Mouse (Mus musculus): ENCODE data around the gene Nr3c2. TPM values are rescaled to one million over a fixed set of nuclear protein-coding genes. Genes with fewer than 3 reads are reported as not detected.

The Nr3c2 gene
- polyA plus RNA-seq, 1 experiment = 0.88 TPM

DNA sequence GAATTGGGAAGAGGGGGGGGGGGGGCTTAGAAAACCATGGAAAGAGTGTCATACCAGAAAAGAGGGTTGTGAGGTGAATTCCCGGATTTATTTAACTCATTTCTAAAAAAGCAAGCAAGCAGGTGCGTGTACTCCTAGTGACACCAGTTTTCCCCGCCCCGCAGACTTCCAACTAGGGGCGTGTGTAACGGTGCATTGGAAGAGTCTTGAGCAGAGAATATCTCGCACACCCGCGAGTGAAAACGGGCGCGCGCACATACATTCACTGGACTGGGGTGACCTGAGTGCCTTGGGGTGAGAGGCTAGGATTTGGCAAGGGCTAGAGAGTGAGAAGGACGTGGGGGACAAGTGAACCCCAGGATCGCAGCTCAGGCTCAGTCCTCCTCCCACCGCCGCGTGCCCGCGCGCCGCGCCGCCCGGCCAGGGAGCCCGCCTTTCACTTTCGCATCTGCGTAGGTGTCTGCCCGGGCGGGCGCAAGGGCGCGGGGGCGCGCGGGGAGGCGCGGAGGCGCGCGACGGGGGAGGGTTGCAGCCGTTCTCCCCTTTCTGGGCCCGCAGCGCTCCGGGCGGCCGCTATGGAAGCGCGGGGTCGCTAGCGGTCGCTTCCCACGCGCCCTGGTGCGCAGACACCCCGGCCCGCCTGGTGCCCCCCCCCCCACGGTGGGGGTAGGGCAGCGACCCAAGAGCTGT, 376 bp upstream of the Nr3c2 start:
- Histone ChIP-seq H3K27me3 (ENCODE audit: control insufficient read depth, insufficient read depth, low read length) (peaks cover 24% of the 10 kb centered on the region), H3K27ac (ENCODE audit: insufficient read depth, low read length) (0 out of 2 replicates have a peak overlapping the region, but pooled peaks have one; percentile 38), H3K4me3 (ENCODE audit: extremely low read depth, insufficient read depth, insufficient read length) (peak overlapping the region; percentile 69), H3K36me3 (ENCODE audit: control insufficient read depth, insufficient read depth, low read length) (no peaks in the 10 kb centered on the region), H3K4me1 (ENCODE audit: control insufficient read depth, insufficient read depth, insufficient read length) (peaks cover 11% of the 10 kb centered on the region)
- WGBS = under 1% methylated on average over 45 of the region's 60 CpGs
- TF ChIP-seq CTCF (IDR thresholded peaks at IDR 0.05; ENCODE audit: extremely low read depth, insufficient read depth, insufficient read length, insufficient replicate concordance) (no peak), POLR2A (IDR thresholded peaks at IDR 0.05; ENCODE audit: low read depth, low read length) (no peak)
- peak in 1 of 2 experiments; percentile 15 for DNase-seq (ENCODE audit: low read depth in 1 of 2, low spot score in 2 of 2)

DNA sequence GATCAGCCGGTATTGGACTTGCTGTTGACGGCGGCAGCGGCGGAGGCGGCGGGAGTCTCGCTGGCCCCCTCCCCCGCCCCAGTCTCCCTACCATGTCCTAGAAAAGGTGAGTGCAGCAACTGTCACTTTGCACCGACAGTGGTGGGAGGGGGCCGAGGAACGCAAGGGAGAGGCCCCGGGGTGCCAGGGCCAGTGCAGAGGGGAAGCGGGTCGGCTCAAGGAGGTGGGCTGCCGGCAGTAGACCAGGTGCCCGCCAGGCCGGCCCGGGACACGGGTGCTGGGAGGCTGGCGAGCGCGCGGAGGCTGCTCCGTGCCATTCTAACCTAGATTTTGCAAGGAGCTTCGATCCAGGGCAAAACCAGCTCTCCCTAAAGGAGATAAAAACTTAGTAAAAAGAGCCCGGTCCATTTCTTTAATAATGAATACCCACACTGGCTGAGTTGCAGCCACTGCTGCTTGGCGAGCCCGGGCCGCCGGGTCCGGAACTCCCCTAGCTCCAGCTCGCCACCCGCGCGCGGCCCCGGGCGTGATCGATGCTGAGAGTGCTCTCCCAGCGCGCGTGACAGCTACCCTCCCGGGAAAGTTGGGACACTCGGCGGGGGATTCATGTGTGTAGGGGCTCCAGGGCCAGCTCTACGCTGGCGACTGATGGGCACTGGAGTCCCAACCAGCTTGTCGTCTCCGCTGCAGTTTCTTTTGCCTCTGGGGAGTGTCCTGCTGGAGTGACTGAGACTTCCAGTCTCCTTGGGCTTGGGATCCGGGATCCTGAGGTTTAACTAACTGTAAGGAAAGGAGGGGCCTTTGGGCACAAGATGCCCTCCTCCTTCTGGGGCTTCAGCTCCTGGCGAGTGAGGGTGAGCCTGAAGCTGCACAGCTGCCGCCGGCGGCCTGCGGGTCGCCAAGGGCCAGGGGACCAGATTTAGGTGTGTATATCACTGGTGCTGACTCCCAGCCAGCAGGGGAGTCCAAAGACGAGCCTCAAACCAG, 1.2 kb downstream of the Nr3c2 start:
- H3K27ac ChIP-seq (ENCODE audit: insufficient read depth, low read length) = peak overlapping the region; percentile 22; the same call in 1 of the 2 replicates
- peaks cover 11% of the 10 kb centered on the region for H3K4me1 ChIP-seq (ENCODE audit: control insufficient read depth, insufficient read depth, insufficient read length)
- peaks cover 24% of the 10 kb centered on the region for H3K27me3 ChIP-seq (ENCODE audit: control insufficient read depth, insufficient read depth, low read length)
- 1% methylated on average over 58 of the region's 58 CpGs for WGBS
- H3K4me3 ChIP-seq (ENCODE audit: extremely low read depth, insufficient read depth, insufficient read length) = peak overlapping the region; percentile 69
- no peaks in the 10 kb centered on the region for H3K36me3 ChIP-seq (ENCODE audit: control insufficient read depth, insufficient read depth, low read length)
- TF ChIP-seq CTCF (IDR thresholded peaks at IDR 0.05; ENCODE audit: extremely low read depth, insufficient read depth, insufficient read length, insufficient replicate concordance) = no peak
- TF ChIP-seq POLR2A (IDR thresholded peaks at IDR 0.05; ENCODE audit: low read depth, low read length) = no peak
- DNase-seq (ENCODE audit: low read depth in 1 of 2, low spot score in 2 of 2) = no peak

DNA sequence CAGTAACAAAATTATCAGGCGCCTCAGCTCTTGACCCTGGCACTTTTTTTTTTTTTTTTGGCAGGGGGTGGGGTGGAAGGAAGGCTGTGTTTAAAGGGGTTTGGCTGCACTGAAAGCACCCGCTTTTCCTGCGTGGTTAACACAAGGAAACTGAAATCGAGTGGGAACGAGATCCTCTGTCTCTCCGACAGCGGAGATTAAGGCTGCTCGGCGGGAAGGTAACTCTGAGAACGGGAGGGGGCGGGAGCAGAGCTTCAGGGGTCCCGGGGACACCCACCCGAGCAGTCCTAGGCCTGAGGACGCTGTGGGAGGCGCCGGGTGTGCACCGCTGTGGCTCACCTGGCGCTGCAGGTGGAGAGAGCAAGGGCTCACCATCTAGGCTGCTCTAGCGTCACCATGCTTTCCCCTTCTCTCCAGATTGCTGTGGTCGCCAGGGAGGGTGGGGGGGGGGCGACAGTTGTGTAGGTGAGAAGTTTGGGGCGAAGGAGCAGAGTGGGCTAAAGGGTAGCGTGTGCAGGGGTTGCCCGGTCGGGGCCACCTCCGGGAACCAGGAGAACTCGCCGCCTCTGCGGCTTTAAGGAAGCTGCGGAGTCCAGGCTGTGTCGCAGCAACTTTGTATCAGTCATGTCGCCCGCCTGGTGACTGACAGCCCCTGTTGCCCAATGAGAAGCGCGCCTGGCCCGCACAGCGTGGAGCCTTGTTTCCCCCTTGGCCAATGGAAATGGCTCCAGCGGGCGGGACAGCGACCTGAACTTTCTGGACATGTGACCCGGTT, 2.4 kb downstream of the Nr3c2 start:
- Histone ChIP-seq H3K4me3 (ENCODE audit: extremely low read depth, insufficient read depth, insufficient read length) (peak overlapping the region; percentile 47; the same call in 1 of the 2 replicates), H3K36me3 (ENCODE audit: control insufficient read depth, insufficient read depth, low read length) (no peaks in the 10 kb centered on the region), H3K27ac (ENCODE audit: insufficient read depth, low read length) (no peak overlapping the region), H3K4me1 (ENCODE audit: control insufficient read depth, insufficient read depth, insufficient read length) (peaks cover 11% of the 10 kb centered on the region), H3K27me3 (ENCODE audit: control insufficient read depth, insufficient read depth, low read length) (peaks cover 24% of the 10 kb centered on the region)
- 1% methylated on average over 41 of the region's 41 CpGs for WGBS
- peak; percentile 34 to 68 for DNase-seq (ENCODE audit: low read depth in 1 of 2, low spot score in 2 of 2)
- TF ChIP-seq CTCF (IDR thresholded peaks at IDR 0.05; ENCODE audit: extremely low read depth, insufficient read depth, insufficient read length, insufficient replicate concordance) (no peak), POLR2A (IDR thresholded peaks at IDR 0.05; ENCODE audit: low read depth, low read length) (peak; percentile 43)

DNA sequence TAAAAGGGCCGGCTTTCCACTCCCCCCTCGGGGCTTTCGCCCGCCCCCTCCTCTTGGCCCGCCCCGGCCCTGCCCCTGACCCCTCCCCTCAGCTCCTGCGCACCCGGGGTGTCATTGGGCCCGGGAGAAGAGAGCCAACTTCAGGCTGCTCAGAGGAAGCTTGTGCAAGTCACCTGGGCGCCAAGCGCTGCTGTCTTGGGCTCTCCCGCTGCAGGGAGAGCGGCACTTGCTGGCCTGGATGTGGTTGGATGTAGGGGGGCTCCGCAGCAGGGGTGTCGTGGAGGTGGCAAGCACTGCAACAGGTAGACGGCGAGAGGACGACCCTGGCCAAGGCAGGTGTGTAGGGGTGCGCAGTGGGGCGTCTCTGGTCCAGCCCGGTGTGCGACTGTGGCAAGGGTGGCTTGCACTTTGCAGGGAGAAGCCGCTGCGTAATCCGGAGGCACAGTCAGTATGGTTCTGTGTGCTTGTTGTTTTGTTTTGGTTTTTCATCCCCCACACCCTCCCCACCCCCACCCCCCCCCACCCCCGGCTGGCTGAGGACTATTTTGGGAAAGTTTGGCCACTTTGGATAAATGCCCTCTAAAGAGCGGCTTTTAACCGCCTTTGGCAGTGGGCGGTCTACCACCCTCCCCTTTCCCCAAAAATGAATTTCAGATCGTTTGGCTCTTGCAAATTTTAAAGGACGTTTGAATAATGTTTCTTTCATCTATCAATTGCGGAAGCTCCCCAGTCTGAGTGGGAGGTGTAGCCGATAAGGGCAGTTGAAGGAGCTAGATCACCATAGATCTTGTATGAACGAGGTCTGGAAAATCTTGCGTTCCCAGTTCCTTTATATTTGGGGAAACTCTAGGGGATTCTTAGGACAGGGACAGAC, 3.2 kb downstream of the Nr3c2 start:
- peaks cover 24% of the 10 kb centered on the region for H3K27me3 ChIP-seq (ENCODE audit: control insufficient read depth, insufficient read depth, low read length)
- no peak overlapping the region; the same call in 1 of the 2 replicates for H3K27ac ChIP-seq (ENCODE audit: insufficient read depth, low read length)
- H3K36me3 ChIP-seq (ENCODE audit: control insufficient read depth, insufficient read depth, low read length) = no peaks in the 10 kb centered on the region
- WGBS = 3% methylated on average over 34 of the region's 35 CpGs
- no peak for DNase-seq (ENCODE audit: low read depth in 1 of 2, low spot score in 2 of 2)
- peak overlapping the region; percentile 63 for H3K4me3 ChIP-seq (ENCODE audit: extremely low read depth, insufficient read depth, insufficient read length)
- TF ChIP-seq POLR2A (IDR thresholded peaks at IDR 0.05; ENCODE audit: low read depth, low read length) (no peak), CTCF (IDR thresholded peaks at IDR 0.05; ENCODE audit: extremely low read depth, insufficient read depth, insufficient read length, insufficient replicate concordance) (no peak)
- H3K4me1 ChIP-seq (ENCODE audit: control insufficient read depth, insufficient read depth, insufficient read length) = peaks cover 11% of the 10 kb centered on the region

DNA sequence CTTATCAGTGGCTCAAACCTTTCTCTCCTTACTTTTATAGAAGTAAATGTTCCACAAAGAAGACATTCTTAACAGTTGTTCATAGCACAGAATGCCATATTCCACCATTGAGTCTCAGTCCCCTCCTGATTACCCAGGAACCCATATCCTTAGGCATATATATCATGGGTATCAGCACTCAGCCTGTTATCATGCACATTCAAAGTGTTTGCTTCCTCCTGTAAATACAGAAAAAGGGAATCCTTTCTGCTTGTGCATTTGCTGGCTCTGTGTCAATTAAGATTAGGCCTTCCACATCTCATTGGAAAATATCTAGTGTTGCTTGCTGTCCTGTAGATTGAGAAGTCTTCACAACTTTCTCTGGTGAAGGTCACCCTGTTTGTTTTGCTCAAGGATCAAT, 12.0 kb downstream of the Nr3c2 start:
- Histone ChIP-seq H3K4me3 (ENCODE audit: extremely low read depth, insufficient read depth, insufficient read length) (no peak overlapping the region), H3K4me1 (ENCODE audit: control insufficient read depth, insufficient read depth, insufficient read length) (no peaks in the 10 kb centered on the region), H3K36me3 (ENCODE audit: control insufficient read depth, insufficient read depth, low read length) (no peaks in the 10 kb centered on the region), H3K27me3 (ENCODE audit: control insufficient read depth, insufficient read depth, low read length) (no peaks in the 10 kb centered on the region), H3K27ac (ENCODE audit: insufficient read depth, low read length) (no peak overlapping the region)
- no peak for DNase-seq (ENCODE audit: low read depth in 1 of 2, low spot score in 2 of 2)
- TF ChIP-seq CTCF (IDR thresholded peaks at IDR 0.05; ENCODE audit: extremely low read depth, insufficient read depth, insufficient read length, insufficient replicate concordance) = no peak
- no peak for TF ChIP-seq POLR2A (IDR thresholded peaks at IDR 0.05; ENCODE audit: low read depth, low read length)

Data from spleen, adult 2 months (tissue).